In the genomic region with DNA sequence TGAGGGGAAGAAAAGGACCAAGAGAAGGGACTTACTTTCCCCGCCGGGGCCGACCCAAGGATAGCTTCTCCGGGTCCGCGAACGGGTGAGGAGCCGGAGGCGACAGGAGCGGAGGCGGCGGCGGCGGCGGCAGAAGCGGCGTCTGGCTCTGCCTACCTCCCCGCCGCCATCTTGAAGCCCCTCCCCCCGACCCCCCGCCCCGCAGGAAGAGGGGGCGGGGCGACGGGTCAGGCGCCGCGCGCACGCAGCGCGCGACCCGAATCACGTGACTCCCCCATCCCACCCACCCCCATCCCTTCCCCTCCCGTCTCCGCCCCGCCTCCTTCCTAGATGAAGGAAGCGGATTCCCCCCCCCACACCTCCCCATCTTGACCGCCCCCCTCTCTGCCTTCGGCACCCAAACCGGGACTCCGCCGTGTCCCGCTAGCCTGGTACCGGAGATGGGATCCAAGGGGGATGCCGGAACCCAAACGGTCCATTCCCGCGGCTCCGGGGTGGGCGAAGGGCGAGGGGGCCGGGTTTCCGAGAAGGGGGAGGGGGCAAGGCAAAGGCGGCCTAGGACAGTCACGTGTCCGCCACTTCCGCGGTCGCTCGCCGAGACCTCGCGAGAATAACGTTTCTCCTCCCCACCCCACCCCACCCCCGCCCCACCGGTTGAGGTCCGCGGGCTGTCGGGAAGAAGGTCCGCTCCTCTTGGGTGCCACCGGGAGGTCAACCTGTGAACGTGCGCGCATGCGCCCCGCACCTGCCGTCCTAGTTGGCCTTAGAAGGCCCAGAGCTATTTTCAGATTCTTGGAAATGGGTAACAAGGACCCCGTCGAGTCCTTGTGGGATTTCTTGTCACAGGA, we compare ENCODE assay signal across 8 mouse cellular contexts. TPM values are rescaled to one million over a fixed set of nuclear protein-coding genes. Genes with fewer than 3 reads are reported as not detected.
DNase-seq lines count a peak whose midpoint lies in the region; ATAC-seq lines count a peak whose summit lies in the region.

A gene (minus strand): TSS at position 590 of the 848 bp plus-strand sequence.

- H3K27ac ChIP-seq in hindbrain, embryonic 12.5 days, result peak within 1 kb of the TSS; percentile 92

- no peaks in the 10 kb centered on the region for H3K9me3 ChIP-seq in hindbrain, embryonic 12.5 days (replicated peaks)

- peak; percentile 94 for ATAC-seq in hindbrain, embryonic 12.5 days (ENCODE audit: low FRiP score)

- H3K9ac ChIP-seq in hindbrain, embryonic 12.5 days, result peak within 1 kb of the TSS; percentile 97

- peak; percentile 99 for DNase-seq in Muller cell, postnatal 12 days (ENCODE audit: inconsistent ontology term)
- DNase-seq in cerebellum, adult 9-11 months, result peak; percentile 97
- DNase-seq in frontal cortex, postnatal 10 days (ENCODE audit: low spot score in 2 of 2), result peak; percentile 89 to 91
- DNase-seq in layer of hippocampus, postnatal 25 days (ENCODE audit: extremely low spot score in 1 of 2, low spot score in 1 of 2), result peak; percentile 80 to 90
- DNase-seq in lung, postnatal 25 days (ENCODE audit: low spot score), result peak; percentile 93
- peak; percentile 94 for DNase-seq in retina, embryonic 14.5 days (ENCODE audit: low spot score)
- DNase-seq in thymus, postnatal 4 days, result peak; percentile 95

- H3K27me3 ChIP-seq in hindbrain, embryonic 12.5 days, result no peaks in the 10 kb centered on the region

- peaks cover 13% of the 10 kb centered on the region for H3K4me1 ChIP-seq in hindbrain, embryonic 12.5 days

- peak within 1 kb of the TSS; percentile 99 for H3K4me3 ChIP-seq in hindbrain, embryonic 12.5 days

- peaks cover 7% of the 10 kb centered on the region; the same call in 1 of the 2 replicates for H3K36me3 ChIP-seq in hindbrain, embryonic 12.5 days

- peak within 1 kb of the TSS; percentile 93 for H3K4me2 ChIP-seq in hindbrain, embryonic 12.5 days (replicated peaks)

- under 1% methylated on average over 52 of the region's 81 CpGs for WGBS in hindbrain, embryonic 12.5 days

RNA-seq across cellular contexts. Expression of the gene that starts here (rescaled TPM):
- polyA plus RNA-seq in hindbrain, embryonic 12.5 days (2016; fragmentation: Nextera tagmentation; extraction: Ambion mirVana), result 108 and 113 TPM in 2 replicates
- total RNA-seq in layer of hippocampus, postnatal 25 days (2021), result 100 to 1,000 TPM; 143 to 144 TPM

Comparison
In these comparisons a context has a peak if more than half of its experiments do, and no peak if none do; other contexts are left out.
1. Peak in every context shown above with its lines: DNase-seq, ATAC-seq, H3K4me3 ChIP-seq and H3K27ac ChIP-seq.